Mouse (Mus musculus): ENCODE results near the gene Akna.

The Akna gene

GRCm38 (mm10) chr4:63383474-63383873, 19.7 kb downstream of the Akna start:
- no peak for DNase-seq (ENCODE audit: low spot score)

- DNase-seq (ENCODE audit: low spot score): no peak
Measured at GRCm38 (mm10) chr4:63382676-63383369, 20.3 kb downstream of the Akna start.

- DNase-seq (ENCODE audit: low spot score): no peak
Measured at GRCm38 (mm10) chr4:63377483-63377882, 25.7 kb downstream of the Akna start.

GRCm38 (mm10) chr4:63375367-63375766, 27.8 kb downstream of the Akna start:
- peak; percentile 55 for DNase-seq (ENCODE audit: low spot score)

GRCm38 (mm10) chr4:63374331-63374730, 28.8 kb downstream of the Akna start:
- DNase-seq (ENCODE audit: low spot score): no peak

- no peak for DNase-seq (ENCODE audit: low spot score)
Measured at GRCm38 (mm10) chr4:63373404-63373803, 29.8 kb downstream of the Akna start.

- peak; percentile 49 for DNase-seq (ENCODE audit: low spot score)
Measured at GRCm38 (mm10) chr4:63371890-63372289, 31.3 kb downstream of the Akna start.

- DNase-seq (ENCODE audit: low spot score): no peak
Measured at GRCm38 (mm10) chr4:63370897-63371296, 32.3 kb downstream of the Akna start.

GRCm38 (mm10) chr4:63368577-63368976, 34.6 kb downstream of the Akna start:
- peak; percentile 78 for DNase-seq (ENCODE audit: low spot score)

- DNase-seq (ENCODE audit: low spot score): peak; percentile 94
Measured at GRCm38 (mm10) chr4:63362150-63362549, 41.0 kb downstream of the Akna start, which contains the start of gene Orm2. Orm2 (plus strand) TSS chr4:63362449.

GRCm38 (mm10) chr4:63359861-63360260, 43.3 kb downstream of the Akna start:
- DNase-seq (ENCODE audit: low spot score): peak; percentile 46

- peak; percentile 79 for DNase-seq (ENCODE audit: low spot score)
Measured at GRCm38 (mm10) chr4:63356981-63357570, 46.1 kb downstream of the Akna start.

- DNase-seq (ENCODE audit: low spot score): peak; percentile 75
Measured at GRCm38 (mm10) chr4:63355877-63356665, 47.1 kb downstream of the Akna start, which contains the start of gene Orm3. Orm3 (plus strand) TSS chr4:63356162.

- DNase-seq (ENCODE audit: low spot score): peak; percentile 46
Measured at GRCm38 (mm10) chr4:63348524-63348923, 54.6 kb downstream of the Akna start.

GRCm38 (mm10) chr4:63346659-63347058, 56.5 kb downstream of the Akna start:
- no peak for DNase-seq (ENCODE audit: low spot score)

GRCm38 (mm10) chr4:63345261-63345660, 57.9 kb downstream of the Akna start:
- peak; percentile 67 for DNase-seq (ENCODE audit: low spot score)

- DNase-seq (ENCODE audit: low spot score): peak; percentile 96
Measured at GRCm38 (mm10) chr4:63344295-63344694, 58.9 kb downstream of the Akna start, which contains the start of gene Orm1. Orm1 (plus strand) TSS chr4:63344560.

- DNase-seq (ENCODE audit: low spot score): peak; percentile 12
Measured at GRCm38 (mm10) chr4:63343608-63344007, 59.5 kb downstream of the Akna start.

GRCm38 (mm10) chr4:63342491-63342890, 60.7 kb downstream of the Akna start:
- DNase-seq (ENCODE audit: low spot score): no peak

GRCm38 (mm10) chr4:63338414-63339076, 64.6 kb downstream of the Akna start:
- DNase-seq (ENCODE audit: low spot score): no peak

- no peak for DNase-seq (ENCODE audit: low spot score)
Measured at GRCm38 (mm10) chr4:63333403-63333802, 69.8 kb downstream of the Akna start.

GRCm38 (mm10) chr4:63323275-63323815, 79.8 kb downstream of the Akna start:
- no peak for DNase-seq (ENCODE audit: low spot score)

Measured in adipocyte (in vitro differentiated cells).